Mouse (Mus musculus) T-cell, adult 2 months (primary cell): Measurements from ENCODE around the gene Gadd45g.

ENCODE experiments used
- DNase-seq: peaks from one replicate; pipeline ENCODE4 v3.0.0; 2022; ENCODE audit warnings: low spot score

Gadd45g gene

DNA sequence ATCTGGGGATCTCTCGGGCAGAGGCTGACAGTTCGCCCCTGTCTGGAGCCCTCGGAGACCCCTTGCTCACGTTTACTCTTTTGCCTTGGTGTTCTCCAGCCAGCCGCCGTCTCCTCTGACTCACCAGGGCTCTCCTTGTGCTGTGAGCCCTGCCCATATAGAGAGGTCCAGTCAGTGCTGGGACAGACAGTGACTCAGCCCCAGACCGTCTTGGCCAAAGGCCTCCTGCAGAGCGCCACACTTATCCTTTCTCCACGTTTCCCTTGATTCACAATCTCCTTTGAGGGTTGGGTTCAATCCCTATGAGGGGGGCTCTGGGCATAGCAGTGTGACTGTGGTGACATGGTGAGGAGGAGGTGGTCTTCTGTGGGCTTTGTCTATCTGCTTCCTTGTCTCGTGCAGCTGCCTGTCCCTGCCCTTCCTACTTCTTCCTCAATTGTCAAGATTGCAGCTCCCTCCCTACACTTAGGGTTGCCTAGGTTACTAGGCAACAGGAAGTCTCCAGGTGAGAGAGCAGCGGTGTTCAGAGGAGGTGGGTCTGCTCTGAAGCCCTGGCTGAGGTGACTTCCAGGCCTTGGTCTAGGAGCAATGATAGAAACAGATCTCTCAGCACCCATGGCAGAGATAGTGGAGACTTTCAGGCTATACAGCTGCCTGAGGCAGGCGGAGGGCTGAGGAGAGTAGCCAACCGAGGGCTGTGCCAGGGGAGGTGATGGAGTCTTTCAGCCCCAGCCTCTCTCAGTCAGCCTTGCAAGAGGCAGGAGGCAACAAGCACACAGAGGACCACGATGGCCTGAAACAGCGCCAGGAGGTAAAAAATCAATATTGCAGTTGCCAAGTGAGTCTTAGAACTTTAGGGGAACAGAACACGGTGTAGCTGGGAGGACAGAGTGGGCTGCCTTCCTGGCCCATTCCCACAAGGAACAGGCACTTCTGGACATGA lies 7.1 kb downstream of the Gadd45g start:
- no peak for DNase-seq

DNA sequence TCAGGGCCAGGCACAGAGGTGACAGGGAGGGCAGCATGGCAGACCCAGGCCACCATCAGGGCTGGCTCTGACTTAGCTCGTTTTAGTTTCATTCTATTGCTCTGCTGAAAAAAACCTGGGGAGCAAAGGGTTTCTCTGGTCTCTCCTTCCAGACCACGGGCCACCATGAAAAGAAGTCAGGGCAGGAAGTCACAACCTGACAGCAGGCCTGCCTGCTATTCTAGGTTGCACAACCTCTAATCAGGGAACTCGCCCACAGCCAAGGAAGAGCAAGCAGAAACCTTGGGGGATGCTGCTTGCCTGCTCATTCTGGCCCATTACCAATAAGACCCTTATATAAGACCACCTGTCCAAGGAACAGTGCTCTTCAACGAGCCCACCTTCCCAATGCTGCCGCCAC lies 9.1 kb downstream of the Gadd45g start:
- DNase-seq, result no peak

DNA sequence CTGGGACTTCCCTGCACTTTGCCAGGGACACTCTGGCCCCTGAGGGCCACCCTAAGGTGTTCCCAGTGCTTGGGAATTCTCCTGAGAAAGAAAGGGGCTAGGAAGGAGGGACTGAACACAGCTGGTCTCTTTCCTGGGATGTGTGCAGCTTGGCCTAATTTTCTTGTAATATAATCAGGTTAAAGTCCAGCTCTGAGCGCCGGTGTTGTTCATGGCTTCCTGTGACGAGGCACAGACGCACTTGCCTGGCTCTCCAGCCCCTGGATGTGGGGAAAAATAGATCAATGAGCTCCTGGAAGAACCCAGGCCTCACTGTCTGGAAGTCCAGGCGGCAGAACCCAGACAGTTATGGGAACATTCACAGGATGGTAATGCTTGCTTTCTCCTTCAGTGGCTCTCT lies 10.7 kb downstream of the Gadd45g start:
- DNase-seq, result no peak

DNA sequence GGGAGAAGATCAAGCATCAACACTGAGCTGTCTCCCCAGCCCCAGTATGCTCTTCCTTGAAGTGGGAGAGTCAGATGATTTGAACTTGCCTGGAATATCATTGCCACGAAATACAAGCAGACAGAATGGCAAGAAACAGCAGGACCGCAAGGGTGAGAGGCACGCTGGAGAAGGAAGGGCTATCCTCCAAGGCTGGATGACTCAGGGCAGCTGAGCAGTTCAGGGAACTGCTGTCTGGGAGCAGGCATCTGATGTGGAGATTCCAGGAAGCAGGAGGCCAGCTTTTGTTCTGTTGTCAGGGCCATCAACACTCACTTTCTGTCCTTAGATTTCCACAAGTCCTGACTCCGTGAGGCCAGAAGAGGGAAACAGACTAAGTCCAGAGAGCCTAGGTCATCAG lies 12.0 kb downstream of the Gadd45g start:
- DNase-seq, result no peak

DNA sequence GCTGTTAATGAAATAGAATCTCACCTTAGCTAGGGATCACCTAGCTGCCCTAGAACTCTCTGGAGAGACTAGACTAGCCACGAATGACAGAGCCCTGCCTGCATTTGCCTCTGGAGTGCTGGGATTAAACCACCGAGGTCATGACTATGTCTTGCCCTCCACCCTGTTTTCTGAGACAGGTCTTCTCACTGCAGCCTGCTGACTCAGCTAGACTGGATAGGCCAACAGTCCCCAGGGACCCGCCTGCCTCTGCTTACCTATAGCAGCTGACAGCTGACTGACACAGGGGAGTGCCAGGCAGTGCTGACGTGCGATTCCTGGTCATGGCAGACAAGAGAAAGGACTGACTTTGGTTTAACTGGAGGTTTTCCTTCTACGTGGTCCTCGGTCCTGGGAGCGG lies 12.7 kb downstream of the Gadd45g start:
- DNase-seq, result no peak

DNA sequence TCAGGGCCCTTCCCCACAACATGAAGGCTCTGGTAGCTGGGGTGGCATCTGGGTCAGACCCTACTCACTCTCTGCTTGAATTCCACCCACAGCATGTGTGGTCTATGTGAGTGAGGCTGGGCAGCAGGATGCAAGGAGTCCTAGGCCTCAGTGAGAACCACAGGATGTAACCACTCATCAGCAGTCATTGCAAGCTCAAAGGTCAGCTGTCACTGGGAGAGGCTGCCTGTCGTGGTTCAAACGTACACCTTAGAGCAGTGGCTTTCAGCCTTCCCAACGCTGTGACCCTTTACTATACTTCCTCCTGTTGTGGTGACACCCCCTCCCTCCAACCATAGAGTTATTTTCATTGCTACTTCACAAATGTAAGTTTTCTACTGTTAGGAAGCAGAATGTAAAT lies 13.3 kb downstream of the Gadd45g start:
- no peak for DNase-seq

DNA sequence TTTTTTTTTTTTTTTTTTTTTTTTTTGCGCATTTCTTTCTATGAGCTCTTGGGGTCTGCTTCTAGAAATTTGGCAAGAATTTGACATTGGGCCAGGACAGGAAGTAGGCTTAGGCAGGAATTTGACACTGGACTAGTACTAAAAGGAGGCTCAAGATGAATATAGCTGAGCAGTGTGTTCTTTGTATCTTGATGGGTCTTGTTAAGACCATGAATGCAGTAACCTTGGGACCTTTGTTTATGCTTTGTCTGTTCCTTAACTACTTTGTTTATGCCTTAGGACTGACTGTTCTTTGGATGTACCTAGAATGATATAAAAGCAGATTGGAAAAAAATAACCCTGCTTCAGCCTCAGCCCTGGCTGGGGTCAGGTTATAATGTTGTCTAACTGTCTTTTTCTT lies 16.3 kb downstream of the Gadd45g start:
- no peak for DNase-seq

DNA sequence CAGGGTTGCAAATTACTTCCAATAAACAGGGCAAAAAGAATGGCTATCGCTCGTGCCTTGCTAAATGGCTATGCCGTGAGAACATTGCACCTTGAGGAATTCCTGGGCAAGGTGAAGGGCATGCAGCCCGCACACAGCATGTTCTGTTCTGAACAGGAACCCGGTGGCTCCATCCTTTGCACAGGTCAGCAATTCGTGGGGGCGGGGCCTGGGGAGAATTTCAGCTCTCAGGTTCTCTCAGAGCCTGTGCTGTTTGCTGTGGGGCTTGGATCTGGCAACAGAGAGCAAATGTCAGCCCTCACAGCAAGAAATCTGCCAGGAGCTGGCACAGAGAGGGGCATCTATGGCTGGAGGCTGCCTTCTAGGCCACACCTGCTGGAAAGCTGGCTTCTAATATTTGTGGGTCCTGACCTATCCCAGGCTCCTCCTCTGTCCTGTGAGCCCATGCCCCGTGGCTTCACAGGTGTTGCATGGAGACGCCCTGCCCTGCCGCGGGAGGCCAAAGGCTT lies 19.7 kb downstream of the Gadd45g start:
- DNase-seq, result no peak

DNA sequence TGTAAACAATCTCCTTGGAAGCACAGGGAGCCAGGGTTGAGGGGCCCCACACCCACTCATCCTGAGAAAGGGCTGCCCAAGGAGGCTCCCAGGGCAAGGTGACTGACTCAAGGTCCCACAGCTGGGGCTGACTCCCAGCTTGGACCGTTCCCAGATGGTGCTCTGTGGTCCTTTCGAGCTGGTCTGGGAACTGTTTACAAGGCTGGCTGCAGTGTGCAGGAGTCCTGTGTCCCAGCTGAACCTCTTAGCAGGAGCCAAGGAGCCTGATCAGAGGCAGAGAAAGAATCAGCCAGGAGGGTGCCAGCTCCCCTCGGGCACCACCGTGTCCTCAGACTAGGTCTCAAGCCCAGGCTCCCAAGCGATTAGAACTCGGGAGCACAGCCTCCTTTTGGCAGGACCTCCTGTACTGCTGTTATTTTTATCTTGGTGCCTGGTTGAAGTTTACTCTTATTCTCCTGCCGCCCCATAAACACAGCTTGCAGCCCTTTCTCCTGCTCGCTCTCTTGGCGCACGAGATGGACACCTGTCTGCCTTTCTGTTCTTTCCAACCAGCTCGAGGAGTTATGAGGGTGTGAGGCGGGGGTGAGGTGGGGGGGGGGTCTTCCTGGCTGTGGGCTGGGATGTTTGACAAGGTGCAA lies 22.1 kb downstream of the Gadd45g start:
- no peak for DNase-seq

DNA sequence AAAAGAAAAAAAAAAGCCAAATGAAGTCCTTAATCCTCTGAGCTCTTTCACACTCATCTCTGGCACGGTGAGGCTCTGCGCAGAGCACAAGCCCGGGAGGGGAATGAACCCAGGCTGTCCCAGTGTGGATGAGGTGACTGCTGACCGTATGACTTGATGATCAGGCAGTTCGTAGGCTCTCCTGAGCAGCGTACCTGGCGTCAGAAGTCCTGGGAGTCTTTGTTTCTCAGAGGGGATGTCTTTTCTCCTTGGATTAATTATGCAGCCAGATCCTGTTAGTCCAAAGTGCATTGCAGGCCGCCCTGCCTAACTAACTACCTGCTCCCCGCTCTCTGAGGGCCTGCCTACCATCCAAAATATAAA lies 22.6 kb downstream of the Gadd45g start:
- no peak for DNase-seq

DNA sequence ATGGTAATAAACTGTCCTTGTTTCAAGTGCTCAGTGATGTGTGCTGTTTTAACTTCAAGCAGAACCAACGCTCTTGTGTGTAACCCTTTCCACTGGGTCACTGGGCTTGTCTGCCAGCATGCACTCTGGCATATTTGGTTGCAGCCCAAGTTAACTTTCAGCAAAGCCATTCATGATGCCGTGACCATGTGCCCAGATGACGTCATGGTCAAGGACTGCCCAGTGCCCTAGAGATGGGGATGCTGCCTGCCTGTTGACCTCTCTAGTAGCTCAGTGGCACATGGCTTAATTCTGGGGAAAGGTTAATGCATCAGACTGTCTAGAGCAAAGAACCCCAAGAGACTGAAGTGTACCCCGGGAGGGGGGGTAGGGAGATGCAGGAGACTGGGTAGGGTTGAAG lies 24.7 kb downstream of the Gadd45g start:
- no peak for DNase-seq

DNA sequence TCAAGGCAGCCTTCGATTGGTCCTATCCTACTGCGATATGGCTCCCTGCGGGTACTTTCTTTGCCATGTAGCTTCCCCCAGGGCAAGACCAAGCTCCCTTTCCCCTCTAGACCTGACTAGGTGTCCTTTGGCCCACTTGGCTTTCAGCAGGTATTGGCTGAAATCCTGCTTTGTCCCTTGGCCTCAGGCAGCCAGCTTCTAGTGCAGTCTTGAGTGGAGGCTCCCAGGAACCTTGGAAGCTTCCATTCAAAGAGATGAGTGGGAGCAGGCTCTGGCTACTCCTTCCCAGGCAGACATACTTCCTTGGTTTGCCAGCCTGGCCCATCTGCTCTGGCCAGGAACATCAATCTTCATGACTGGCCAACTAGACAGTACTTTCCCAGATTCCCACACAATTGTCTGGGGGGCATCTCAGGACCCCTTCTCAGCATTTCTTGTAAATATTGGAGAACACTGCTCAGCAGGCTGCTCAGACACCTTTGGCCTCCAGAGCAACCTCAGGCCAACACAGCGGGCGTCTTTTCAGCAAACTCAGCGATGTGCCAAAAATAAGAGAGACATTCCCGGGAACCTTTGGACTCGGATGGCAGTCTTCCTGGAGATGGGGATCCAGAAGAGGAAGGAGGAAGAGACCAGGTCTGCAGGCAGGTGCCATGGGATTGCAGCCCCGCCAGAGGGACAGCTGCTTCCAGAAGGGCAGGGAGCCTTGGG lies 25.9 kb downstream of the Gadd45g start:
- DNase-seq, result no peak

DNA sequence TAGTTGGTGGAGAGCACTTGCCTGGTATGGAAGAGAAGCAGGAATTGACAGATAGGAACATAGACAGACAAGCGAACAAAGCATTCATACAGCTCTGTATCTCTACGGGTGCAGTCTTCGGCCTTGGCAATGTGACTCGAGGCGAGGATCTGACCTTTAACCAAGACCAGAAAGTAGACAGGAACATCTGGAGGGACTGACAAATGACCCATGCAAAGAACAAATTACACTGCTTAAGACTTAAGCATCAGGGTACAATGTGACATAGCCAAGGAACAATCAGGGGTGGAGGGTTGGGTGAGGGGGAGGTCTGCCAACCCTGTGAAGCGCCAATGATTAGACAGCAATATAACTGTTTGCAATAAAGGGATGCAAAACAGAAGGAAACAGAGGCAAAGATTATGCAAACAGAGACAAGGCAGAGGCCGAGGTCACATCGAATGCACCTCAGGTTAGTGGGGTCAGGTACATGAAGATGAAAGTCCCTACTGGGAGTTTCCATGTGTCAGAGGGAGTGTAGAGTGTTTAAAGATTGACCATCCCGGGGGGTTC lies 26.6 kb downstream of the Gadd45g start:
- DNase-seq, result no peak

DNA sequence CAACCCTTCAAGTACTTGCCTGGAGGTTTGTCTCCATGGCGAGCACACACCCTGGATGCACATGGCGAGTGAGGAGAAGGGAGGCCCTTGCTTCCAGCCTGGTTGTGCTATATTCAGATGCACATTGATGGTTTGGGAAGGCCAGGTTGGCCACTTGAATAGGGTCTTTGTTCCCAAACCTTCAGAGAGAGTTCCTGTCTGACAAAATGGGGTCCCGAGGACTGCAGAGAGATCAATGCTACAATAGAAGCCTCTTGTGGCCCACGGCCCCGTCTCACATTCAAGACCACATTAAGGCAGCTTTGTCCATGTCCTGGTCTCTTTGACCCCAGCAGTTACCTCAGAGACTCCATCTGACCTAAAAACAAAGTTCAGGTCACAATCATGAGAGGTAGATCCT lies 27.3 kb downstream of the Gadd45g start:
- no peak for DNase-seq

DNA sequence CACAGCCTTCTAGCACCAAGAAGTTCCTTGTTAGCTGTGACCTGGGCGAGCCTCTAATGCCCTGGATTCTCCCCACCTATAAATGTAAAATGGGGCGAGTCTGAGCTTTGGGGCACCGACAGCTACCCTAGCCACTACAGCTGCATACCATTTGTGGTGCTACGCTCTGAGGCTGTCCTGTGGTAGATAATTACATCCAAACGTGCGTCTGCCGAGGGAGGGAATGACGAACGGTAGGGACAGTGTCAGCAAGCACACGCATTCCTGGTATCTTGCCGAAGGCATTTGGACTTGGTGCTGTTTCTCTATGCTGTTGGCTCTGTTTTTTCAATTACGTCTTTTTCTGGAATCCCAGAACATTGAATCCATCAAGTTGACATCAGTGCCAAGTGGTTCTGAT lies 29.7 kb downstream of the Gadd45g start:
- DNase-seq, result no peak

DNA sequence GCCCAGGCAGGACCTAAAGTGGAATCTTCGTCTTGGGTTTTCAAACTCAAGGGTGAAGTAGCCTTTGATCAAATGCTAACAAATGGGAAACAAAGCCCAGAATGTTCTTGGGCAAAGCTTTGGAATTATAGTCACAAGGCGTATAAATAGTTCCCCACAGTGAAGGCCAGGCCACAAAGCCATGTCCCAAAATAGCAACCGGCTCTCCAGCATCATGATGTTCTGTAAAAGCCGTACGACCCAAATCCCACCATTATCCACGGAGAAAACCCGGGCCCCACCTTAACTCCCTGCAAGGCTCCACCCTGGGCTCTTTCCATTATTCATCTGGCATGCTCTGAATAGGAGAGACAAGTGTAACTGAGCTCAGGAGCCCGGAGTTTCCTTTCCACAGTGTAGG lies 32.3 kb downstream of the Gadd45g start:
- DNase-seq, result no peak

DNA sequence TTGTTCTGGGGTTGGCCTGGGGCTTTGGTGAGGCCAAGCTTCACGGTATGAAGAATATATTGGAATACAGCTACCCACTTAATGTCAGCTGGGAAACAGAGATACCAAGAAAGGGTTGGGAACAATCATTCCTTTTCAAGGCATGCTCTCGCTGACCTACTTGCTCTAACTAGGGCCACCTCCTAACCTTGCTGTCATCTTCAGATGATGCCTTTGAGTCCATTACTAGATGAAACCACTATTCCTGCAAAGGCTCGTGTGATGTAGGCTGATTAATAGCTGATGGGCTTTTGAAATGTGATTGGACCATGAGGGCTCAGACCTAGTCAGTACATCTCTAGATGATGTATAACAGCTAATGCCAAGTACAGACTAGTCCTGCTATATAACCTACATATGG lies 33.1 kb downstream of the Gadd45g start:
- no peak for DNase-seq

DNA sequence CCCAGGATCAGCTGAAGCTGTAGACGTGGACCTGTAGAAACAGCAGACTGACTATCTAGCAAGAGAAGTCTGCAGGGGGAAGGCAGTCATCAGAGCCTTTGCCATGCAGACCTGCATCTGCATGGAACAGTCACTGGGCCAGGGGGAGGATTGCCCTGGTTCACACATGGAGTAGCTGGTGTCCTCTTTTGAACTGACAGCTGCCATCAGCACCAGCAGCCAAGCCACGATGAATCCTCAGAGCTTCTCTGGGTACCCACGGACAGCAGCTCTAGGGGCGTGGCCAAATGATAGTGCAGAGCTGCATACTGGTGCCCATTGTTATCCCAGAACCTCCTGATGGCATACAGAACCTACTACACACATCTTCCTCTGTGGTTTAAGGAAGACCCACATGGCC lies 33.5 kb downstream of the Gadd45g start:
- no peak for DNase-seq

DNA sequence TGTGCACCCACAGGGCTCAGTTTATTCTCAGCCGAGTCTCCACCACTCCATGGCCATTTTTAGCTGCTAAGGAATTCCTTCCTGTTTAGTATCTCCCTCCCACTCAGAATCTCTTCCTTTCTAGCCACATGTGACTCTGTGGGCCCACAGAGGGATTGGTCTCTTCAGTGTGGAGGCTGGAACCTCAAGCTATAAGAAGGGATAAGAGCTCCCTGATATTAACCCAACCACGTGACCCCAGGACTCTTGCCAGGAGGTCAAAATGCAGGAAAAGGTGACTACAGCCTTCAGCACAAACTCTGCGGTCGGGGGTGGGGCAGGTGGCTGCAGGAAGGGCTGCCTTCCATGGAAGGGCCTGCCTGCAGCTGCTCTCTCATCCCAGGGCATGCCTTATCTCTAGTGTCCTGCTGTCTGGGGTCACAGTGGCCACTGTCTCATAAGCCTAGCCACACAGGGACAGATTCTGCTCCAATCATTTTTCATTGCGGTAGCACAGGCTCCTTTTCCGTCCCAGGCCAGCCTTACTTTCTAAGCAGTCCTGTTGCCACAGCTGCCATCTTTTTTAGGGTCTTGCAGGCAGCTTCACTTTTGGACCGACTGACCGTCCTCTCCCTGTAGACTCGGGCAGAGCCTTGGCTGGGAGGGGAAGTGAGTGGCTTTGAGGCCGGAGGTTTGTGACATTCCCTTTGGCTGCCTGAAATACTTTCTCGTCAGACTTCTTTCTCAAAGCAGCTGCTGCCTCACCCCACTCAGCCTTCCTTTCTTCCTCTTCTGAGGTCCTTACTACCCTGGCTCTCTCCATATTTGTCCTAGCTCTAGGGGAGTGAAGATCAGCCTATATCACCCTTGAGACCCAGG lies 35.0 kb downstream of the Gadd45g start:
- DNase-seq, result no peak

DNA sequence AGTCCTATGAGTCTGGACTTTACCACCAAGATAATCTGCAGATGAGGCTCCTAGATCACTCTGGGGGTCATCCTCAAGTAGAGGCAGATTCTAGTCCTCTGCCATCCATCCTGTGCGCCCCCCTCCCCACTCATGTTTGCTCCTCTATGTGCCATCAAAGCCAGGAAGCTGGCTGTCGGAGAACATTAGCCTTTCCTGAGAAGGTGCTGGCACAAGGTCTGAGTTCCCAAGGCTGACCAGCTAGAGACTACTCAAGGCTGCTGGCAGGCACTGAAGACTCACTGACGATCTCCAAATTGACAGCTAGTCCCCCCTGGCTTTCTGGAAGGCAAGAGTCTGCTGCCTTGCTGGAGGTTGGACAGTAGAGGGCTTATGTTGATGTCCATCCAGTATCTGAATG lies 35.7 kb downstream of the Gadd45g start:
- no peak for DNase-seq

DNA sequence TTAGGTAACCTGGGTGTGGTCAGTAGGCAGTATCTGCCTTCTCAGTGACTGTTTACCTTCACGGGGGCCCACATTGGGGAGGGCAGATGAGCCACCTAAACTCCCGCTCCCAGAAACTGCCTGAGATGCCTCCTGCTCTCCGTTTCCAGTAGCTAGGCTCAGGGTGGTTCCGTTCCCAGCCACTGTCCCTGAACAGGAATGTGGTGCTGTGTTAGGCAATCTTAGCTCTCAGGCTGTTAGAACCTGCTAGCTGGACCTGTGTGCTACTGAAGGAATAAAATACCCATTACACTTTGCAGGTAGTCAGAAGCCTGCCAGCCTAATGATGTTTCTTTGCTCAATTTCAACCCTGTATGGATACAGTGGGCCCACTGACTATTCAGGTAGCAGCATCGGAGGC lies 37.8 kb downstream of the Gadd45g start:
- DNase-seq, result no peak

DNA sequence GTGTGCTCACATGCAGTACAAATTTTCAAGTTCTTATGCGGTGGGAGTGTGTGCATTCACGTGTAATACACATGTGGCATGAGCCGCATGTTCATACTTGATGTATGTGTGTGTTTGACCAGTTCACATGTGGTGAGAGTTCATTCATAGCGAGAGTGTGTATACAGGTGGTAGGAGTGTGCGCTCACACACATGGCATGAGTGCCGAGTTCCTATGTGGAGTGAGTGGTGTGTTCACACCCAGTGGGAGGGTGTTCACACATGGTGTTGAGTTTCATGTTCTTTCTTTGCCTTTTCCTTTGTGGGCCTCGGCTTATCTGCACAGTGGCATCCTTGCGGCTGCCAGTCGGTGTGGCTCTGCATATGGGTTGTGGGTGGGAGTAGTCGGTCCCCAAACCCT lies 39.1 kb downstream of the Gadd45g start:
- peak; percentile 1 for DNase-seq
